Mouse (Mus musculus): ENCODE measurements around the gene Ifi27l2a. TPM values are rescaled to one million over a fixed set of nuclear protein-coding genes. Genes with fewer than 3 reads are reported as not detected.
"Not testable (repeated sequence)": the region's sequence is repeated elsewhere in the genome, so short reads cannot be mapped to it uniquely, and the experiment has no call there.

Gene Ifi27l2a
- polyA plus RNA-seq (2015; fragmentation: Nextera tagmentation; extraction: Ambion mirVana) = 10.5 and 13.5 TPM in 2 replicates

- Histone ChIP-seq H3K36me3 (no peaks in the 10 kb centered on the region), H3K9ac (no peak within 1 kb of the TSS), H3K27me3 (no peaks in the 10 kb centered on the region), H3K4me3 (no peak within 1 kb of the TSS), H3K4me2 (no peak within 1 kb of the TSS), H3K27ac (no peak within 1 kb of the TSS), H3K9me3 (no peaks in the 10 kb centered on the region), H3K4me1 (no peaks in the 10 kb centered on the region)
- 38% methylated on average over 3 of the region's 3 CpGs for WGBS
- no peak for ATAC-seq (ENCODE audit: borderline replicate concordance, extremely low read depth, low FRiP score, low TSS enrichment)
These were observed at the start of gene Ifi27l2a for GRCm38 (mm10) chr12:103443524-103443923. Ifi27l2a (minus strand) TSS chr12:103443680.

GRCm38 (mm10) chr12:103492767-103493166, 49.3 kb upstream of the Ifi27l2a start:
- H3K9ac ChIP-seq = no peak overlapping the region
- no peaks in the 10 kb centered on the region for H3K9me3 ChIP-seq
- H3K4me3 ChIP-seq = no peak overlapping the region
- no peaks in the 10 kb centered on the region for H3K27me3 ChIP-seq
- H3K27ac ChIP-seq = no peak overlapping the region
- ATAC-seq (ENCODE audit: borderline replicate concordance, extremely low read depth, low FRiP score, low TSS enrichment) = no peak
- H3K36me3 ChIP-seq = no peaks in the 10 kb centered on the region
- no peak overlapping the region for H3K4me2 ChIP-seq
- WGBS = 32% methylated on average over 5 of the region's 5 CpGs
- H3K4me1 ChIP-seq = no peaks in the 10 kb centered on the region

- no peaks in the 10 kb centered on the region for H3K9me3 ChIP-seq
- no peak for ATAC-seq (ENCODE audit: borderline replicate concordance, extremely low read depth, low FRiP score, low TSS enrichment)
- no peaks in the 10 kb centered on the region for H3K36me3 ChIP-seq
- no peaks in the 10 kb centered on the region for H3K4me1 ChIP-seq
- no peak overlapping the region for H3K27ac ChIP-seq
- H3K4me3 ChIP-seq = no peak overlapping the region
- no peak overlapping the region for H3K4me2 ChIP-seq
- H3K9ac ChIP-seq = no peak overlapping the region
- WGBS = 64% methylated on average over 3 of the region's 3 CpGs
- no peaks in the 10 kb centered on the region for H3K27me3 ChIP-seq
These were observed 47.7 kb upstream of the Ifi27l2a start for GRCm38 (mm10) chr12:103491091-103491730.

- Histone ChIP-seq H3K9ac (no peak overlapping the region), H3K9me3 (no peaks in the 10 kb centered on the region), H3K4me1 (no peaks in the 10 kb centered on the region), H3K36me3 (no peaks in the 10 kb centered on the region), H3K27ac (no peak overlapping the region), H3K27me3 (no peaks in the 10 kb centered on the region), H3K4me3 (no peak overlapping the region), H3K4me2 (no peak overlapping the region)
- 54% methylated on average over 2 of the region's 2 CpGs for WGBS
- no peak for ATAC-seq (ENCODE audit: borderline replicate concordance, extremely low read depth, low FRiP score, low TSS enrichment)
These were observed 44.3 kb upstream of the Ifi27l2a start for GRCm38 (mm10) chr12:103487750-103488149.

GRCm38 (mm10) chr12:103487276-103487675, 43.8 kb upstream of the Ifi27l2a start:
- Histone ChIP-seq H3K9ac (no peak overlapping the region), H3K36me3 (no peaks in the 10 kb centered on the region), H3K4me1 (no peaks in the 10 kb centered on the region), H3K27ac (no peak overlapping the region), H3K4me2 (no peak overlapping the region), H3K4me3 (no peak overlapping the region), H3K9me3 (no peaks in the 10 kb centered on the region), H3K27me3 (no peaks in the 10 kb centered on the region)
- no peak for ATAC-seq (ENCODE audit: borderline replicate concordance, extremely low read depth, low FRiP score, low TSS enrichment)
- WGBS = 44% methylated on average over 4 of the region's 4 CpGs

- Histone ChIP-seq H3K9me3 (no peaks in the 10 kb centered on the region), H3K36me3 (no peaks in the 10 kb centered on the region), H3K9ac (no peak overlapping the region), H3K4me3 (no peak overlapping the region), H3K4me2 (no peak overlapping the region), H3K27me3 (no peaks in the 10 kb centered on the region), H3K27ac (no peak overlapping the region), H3K4me1 (no peaks in the 10 kb centered on the region)
- 80% methylated on average over 1 of the region's 1 CpGs for WGBS
- no peak for ATAC-seq (ENCODE audit: borderline replicate concordance, extremely low read depth, low FRiP score, low TSS enrichment)
These were observed 43.2 kb upstream of the Ifi27l2a start for GRCm38 (mm10) chr12:103486726-103487125.

GRCm38 (mm10) chr12:103484200-103484972, 40.9 kb upstream of the Ifi27l2a start:
- H3K4me2 ChIP-seq; H3K36me3 ChIP-seq; H3K27ac ChIP-seq; ATAC-seq (ENCODE audit: borderline replicate concordance, extremely low read depth, low FRiP score, low TSS enrichment); H3K4me1 ChIP-seq; H3K9me3 ChIP-seq; H3K9ac ChIP-seq; H3K27me3 ChIP-seq; H3K4me3 ChIP-seq: not testable (repeated sequence)
- 69% methylated on average over 9 of the region's 9 CpGs for WGBS

- Histone ChIP-seq H3K4me1 (no peaks in the 10 kb centered on the region), H3K4me2 (no peak overlapping the region), H3K9ac (no peak overlapping the region), H3K9me3 (no peaks in the 10 kb centered on the region), H3K36me3 (no peaks in the 10 kb centered on the region), H3K27me3 (no peaks in the 10 kb centered on the region), H3K4me3 (no peak overlapping the region), H3K27ac (no peak overlapping the region)
- 56% methylated on average over 2 of the region's 2 CpGs for WGBS
- no peak for ATAC-seq (ENCODE audit: borderline replicate concordance, extremely low read depth, low FRiP score, low TSS enrichment)
These were observed 39.3 kb upstream of the Ifi27l2a start for GRCm38 (mm10) chr12:103482781-103483180.

GRCm38 (mm10) chr12:103481671-103482070, 38.2 kb upstream of the Ifi27l2a start:
- Histone ChIP-seq H3K36me3 (no peaks in the 10 kb centered on the region), H3K4me3 (no peak overlapping the region), H3K4me1 (no peaks in the 10 kb centered on the region), H3K9ac (no peak overlapping the region), H3K9me3 (no peaks in the 10 kb centered on the region), H3K27ac (no peak overlapping the region), H3K27me3 (no peaks in the 10 kb centered on the region), H3K4me2 (no peak overlapping the region)
- no peak for ATAC-seq (ENCODE audit: borderline replicate concordance, extremely low read depth, low FRiP score, low TSS enrichment)
- 47% methylated on average over 5 of the region's 5 CpGs for WGBS

- H3K27me3 ChIP-seq = no peaks in the 10 kb centered on the region
- H3K36me3 ChIP-seq = no peaks in the 10 kb centered on the region
- no peaks in the 10 kb centered on the region for H3K4me1 ChIP-seq
- no peak for ATAC-seq (ENCODE audit: borderline replicate concordance, extremely low read depth, low FRiP score, low TSS enrichment)
- H3K27ac ChIP-seq = no peak overlapping the region
- no peaks in the 10 kb centered on the region for H3K9me3 ChIP-seq
- H3K4me2 ChIP-seq = no peak overlapping the region
- no peak overlapping the region for H3K4me3 ChIP-seq
- WGBS = 39% methylated on average over 7 of the region's 7 CpGs
- H3K9ac ChIP-seq = no peak overlapping the region
These were observed 34.1 kb upstream of the Ifi27l2a start for GRCm38 (mm10) chr12:103477461-103478015.

- WGBS = 69% methylated on average over 1 of the region's 1 CpGs
- no peak for ATAC-seq (ENCODE audit: borderline replicate concordance, extremely low read depth, low FRiP score, low TSS enrichment)
- no peaks in the 10 kb centered on the region for H3K9me3 ChIP-seq
- H3K27me3 ChIP-seq = no peaks in the 10 kb centered on the region
- H3K4me2 ChIP-seq = no peak overlapping the region
- H3K4me1 ChIP-seq = no peaks in the 10 kb centered on the region
- H3K27ac ChIP-seq = no peak overlapping the region
- H3K4me3 ChIP-seq = no peak overlapping the region
- no peak overlapping the region for H3K9ac ChIP-seq
- H3K36me3 ChIP-seq = no peaks in the 10 kb centered on the region
These were observed 33.4 kb upstream of the Ifi27l2a start for GRCm38 (mm10) chr12:103476779-103477389.

GRCm38 (mm10) chr12:103474481-103474880, 31.0 kb upstream of the Ifi27l2a start:
- H3K4me3 ChIP-seq = no peak overlapping the region
- no peaks in the 10 kb centered on the region for H3K36me3 ChIP-seq
- H3K9me3 ChIP-seq = no peaks in the 10 kb centered on the region
- H3K9ac ChIP-seq = no peak overlapping the region
- H3K4me1 ChIP-seq = no peaks in the 10 kb centered on the region
- H3K27ac ChIP-seq = no peak overlapping the region
- H3K27me3 ChIP-seq = no peaks in the 10 kb centered on the region
- no peak for ATAC-seq (ENCODE audit: borderline replicate concordance, extremely low read depth, low FRiP score, low TSS enrichment)
- H3K4me2 ChIP-seq = no peak overlapping the region
- WGBS = 45% methylated on average over 2 of the region's 2 CpGs
